8 mouse cellular contexts compared by ENCODE assay signal in the genomic region with DNA sequence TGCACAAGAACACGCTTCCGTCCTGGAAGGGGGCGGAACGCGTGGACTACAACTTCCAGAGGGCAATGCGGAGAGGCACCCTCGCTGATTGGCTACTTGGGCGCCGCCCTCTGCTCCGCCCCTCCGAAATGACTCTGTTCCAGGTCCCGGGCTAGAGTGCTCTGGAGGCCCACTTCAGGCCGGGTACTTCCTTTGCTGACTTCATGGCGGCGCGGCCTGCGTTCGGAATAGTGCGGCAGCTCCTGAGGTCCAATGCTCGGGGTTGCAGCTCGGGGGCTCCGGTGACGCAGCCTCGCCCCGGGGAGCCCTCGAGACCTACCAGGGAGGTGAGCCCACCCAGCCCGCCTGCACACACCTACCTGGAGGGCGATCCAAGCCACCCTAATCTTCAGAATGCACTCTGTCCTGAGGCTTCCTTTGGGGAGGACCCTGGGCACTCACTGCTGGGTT. TPM values are rescaled to one million over a fixed set of nuclear protein-coding genes. Genes with fewer than 3 reads are reported as not detected.
DNase-seq lines count a peak whose midpoint lies in the region; ATAC-seq lines count a peak whose summit lies in the region.

Mocs1 (plus strand) TSS at position 124 of the 450 bp plus-strand sequence.

- H3K36me3 ChIP-seq in hindbrain, embryonic 16.5 days (ENCODE audit: control insufficient read depth, insufficient read depth, low read length) = 0 out of 2 replicates have a peak, but pooled peaks cover 2% of the 10 kb centered on the region
- peaks cover under 1% of the 10 kb centered on the region; the same call in 1 of the 2 replicates for H3K36me3 ChIP-seq in macrophage (ENCODE audit: inconsistent target)

- ATAC-seq in hindbrain, embryonic 16.5 days = peak; percentile 99

- H3K27ac ChIP-seq in hindbrain, embryonic 16.5 days (ENCODE audit: low read depth, low read length) = peak within 1 kb of the TSS; percentile 66; the same call in 1 of the 2 replicates
- peak within 1 kb of the TSS; percentile 80 for H3K27ac ChIP-seq in macrophage

- H3K4me2 ChIP-seq in hindbrain, embryonic 16.5 days (ENCODE audit: low read length) = peak within 1 kb of the TSS; percentile 76

- H3K9ac ChIP-seq in hindbrain, embryonic 16.5 days (ENCODE audit: low read depth, low read length) = peak within 1 kb of the TSS; percentile 93

- peak within 1 kb of the TSS; percentile 88 for H3K4me3 ChIP-seq in hindbrain, embryonic 16.5 days (ENCODE audit: low read length)
- peak within 1 kb of the TSS; percentile 86 for H3K4me3 ChIP-seq in macrophage (ENCODE audit: inconsistent target)

- peaks cover 14% of the 10 kb centered on the region for H3K4me1 ChIP-seq in hindbrain, embryonic 16.5 days (ENCODE audit: control insufficient read depth, insufficient read depth, low read depth, low read length)

- under 1% methylated on average over 28 of the region's 28 CpGs for WGBS in hindbrain, embryonic 16.5 days
- WGBS in macrophage (ENCODE audit: missing documents) = under 1% methylated on average over 28 of the region's 28 CpGs

- H3K79me2 ChIP-seq in macrophage (ENCODE audit: inconsistent target) = peaks cover 48% of the 10 kb centered on the region

- DNase-seq in T-cell, adult 2 months (ENCODE audit: low spot score) = peak; percentile 94
- peak; percentile 91 for DNase-seq in cerebellum, postnatal 36 days
- DNase-seq in gastrocnemius, adult 18-20 months (ENCODE audit: low spot score) = peak; percentile 97
- DNase-seq in left cerebral cortex, adult 18-20 months (ENCODE audit: low spot score in 2 of 2) = peak; percentile 93 to 95
- peak; percentile 96 for DNase-seq in right cerebral cortex, adult 18-20 months
- peak; percentile 73 for DNase-seq in urinary bladder, postnatal 10 days (ENCODE audit: low spot score)

- H3K9me3 ChIP-seq in hindbrain, embryonic 16.5 days (ENCODE audit: control insufficient read depth, low read length) = no peaks in the 10 kb centered on the region

- no peaks in the 10 kb centered on the region for H3K27me3 ChIP-seq in hindbrain, embryonic 16.5 days (replicated peaks; ENCODE audit: control insufficient read depth, insufficient read depth, low read length)

RNA-seq across cellular contexts. Expression of gene Mocs1, which starts in this region (rescaled TPM):
- 10 to 100 TPM; 16.5 to 16.9 TPM for total RNA-seq in gastrocnemius, adult 18-20 months (2021)
- polyA plus RNA-seq in hindbrain, embryonic 16.5 days (2015; fragmentation: Nextera tagmentation; extraction: Ambion mirVana) = 4.5 and 6.1 TPM in 2 replicates
- total RNA-seq in left cerebral cortex, adult 18-20 months (2021) = 10 to 100 TPM; 14.6 to 15.2 TPM
- total RNA-seq in macrophage (2018; cell fraction: chromatin; rRNA removed) = 100 to 1,000 TPM in 10 of 26 experiments, 10 to 100 TPM in 16; 37.1 to 180 (median 76.9) TPM
- total RNA-seq in macrophage (2018; cell fraction: cytosol; rRNA removed) = 10 to 100 TPM; 18.5 to 64.8 (median 35.4) TPM
- 100 to 1,000 TPM in 6 of 26 experiments, 10 to 100 TPM in 20; 28.6 to 125 (median 67.3) TPM for total RNA-seq in macrophage (2018; cell fraction: nucleus; rRNA removed)
- 16.9 to 23.8 TPM (median 19.3 TPM) in 3 replicates for polyA plus RNA-seq in macrophage (2018)

Comparison
In these comparisons a context has a peak if more than half of its experiments do, and no peak if none do; other contexts are left out.
1. Peak in every context shown above with its lines: DNase-seq, ATAC-seq, H3K4me3 ChIP-seq and H3K27ac ChIP-seq.